Mouse (Mus musculus) embryonic fibroblast, embryonic 13.5 days (primary cell): Measurements from ENCODE around the gene C2cd3.

Experiments
- CTCF ChIP-seq: IDR thresholded peaks from 2 replicates; pipeline ENCODE4 v1.5.1; 2011; ENCODE audit warnings: mild to moderate bottlenecking, control low read depth, low read length, moderate library complexity, borderline replicate concordance; ENCODE audit not compliant: insufficient read depth
- POLR2A ChIP-seq: IDR thresholded peaks from 2 replicates; pipeline ENCODE4 v1.6.1; 2011; ENCODE audit warnings: low read depth, mild to moderate bottlenecking, control low read depth, low read length, moderate library complexity

GRCm38 (mm10) chr7:100506494-100506893, 134.5 kb downstream of the C2cd3 start:
- no peak for TF ChIP-seq CTCF
- TF ChIP-seq POLR2A: no peak
